Mouse (Mus musculus) MEL (cell line): ENCODE measurements at regions not wholly inside any gene's neighbourhood (a gene's known extent, or its start where the extent isn't known, plus 50 kb on each side); places are given as distances from the start of the nearest gene placed in this dataset.

ENCODE experiments used
- CHD1 ChIP-seq: IDR thresholded peaks from 2 replicates; pipeline ENCODE4 v1.6.1; 2012; ENCODE audit warnings: low read depth, mild to moderate bottlenecking, inconsistent platforms, low read length, improper control_type of control experiment
- CTCF ChIP-seq, 3 experiments: IDR thresholded peaks in 2 of 3; conservative IDR thresholded peaks in 1 of 3; 2 replicates each; pipeline ENCODE4 v1.5.1; 2011 to 2012; ENCODE audit warnings: low read length in 3 of 3, low read depth in 2 of 3, mild to moderate bottlenecking in 2 of 3, improper control_type of control experiment in 1 of 3, inconsistent platforms in 1 of 3, mixed read lengths in 1 of 3, moderate library complexity in 1 of 3; ENCODE audit not compliant: control insufficient read depth in 1 of 3, insufficient read depth in 1 of 3, poor library complexity in 1 of 3, severe bottlenecking in 1 of 3
- EP300 ChIP-seq, 2 experiments: IDR thresholded peaks; 2 replicates each; pipeline ENCODE4 v1.6.1; 2011; ENCODE audit warnings: improper control_type of control experiment in 2 of 2, low read length in 2 of 2, low read depth in 1 of 2, mild to moderate bottlenecking in 1 of 2
- GATA1 ChIP-seq: IDR thresholded peaks from 2 replicates; pipeline ENCODE4 v1.6.1; 2011; ENCODE audit warnings: low read depth, low read length, improper control_type of control experiment
- NRF1 ChIP-seq: IDR thresholded peaks from 2 replicates; pipeline ENCODE4 v1.6.1; 2014; ENCODE audit warnings: low read depth, mild to moderate bottlenecking, inconsistent platforms, low read length, improper control_type of control experiment, moderate library complexity; ENCODE audit not compliant: poor library complexity, insufficient read depth, severe bottlenecking
- POLR2AphosphoS2 ChIP-seq: IDR thresholded peaks from 2 replicates; pipeline ENCODE4 v1.6.1; 2011; ENCODE audit warnings: low read length, improper control_type of control experiment
- SMC3 ChIP-seq: IDR thresholded peaks from 2 replicates; pipeline ENCODE4 v1.6.1; 2011; ENCODE audit warnings: low read depth, low read length, improper control_type of control experiment
- TAL1 ChIP-seq: IDR thresholded peaks from 2 replicates; pipeline ENCODE4 v1.6.1; 2012; ENCODE audit warnings: mild to moderate bottlenecking, inconsistent platforms, low read length, moderate library complexity, mixed read lengths
- TBP ChIP-seq: IDR thresholded peaks from 2 replicates; pipeline ENCODE4 v1.8.0; 2011; ENCODE audit warnings: low read depth, low read length, improper control_type of control experiment
- TCF12 ChIP-seq: IDR thresholded peaks from 2 replicates; pipeline ENCODE4 v1.6.1; 2014; ENCODE audit warnings: low read depth, mild to moderate bottlenecking, inconsistent platforms, low read length, improper control_type of control experiment, moderate library complexity

DNA sequence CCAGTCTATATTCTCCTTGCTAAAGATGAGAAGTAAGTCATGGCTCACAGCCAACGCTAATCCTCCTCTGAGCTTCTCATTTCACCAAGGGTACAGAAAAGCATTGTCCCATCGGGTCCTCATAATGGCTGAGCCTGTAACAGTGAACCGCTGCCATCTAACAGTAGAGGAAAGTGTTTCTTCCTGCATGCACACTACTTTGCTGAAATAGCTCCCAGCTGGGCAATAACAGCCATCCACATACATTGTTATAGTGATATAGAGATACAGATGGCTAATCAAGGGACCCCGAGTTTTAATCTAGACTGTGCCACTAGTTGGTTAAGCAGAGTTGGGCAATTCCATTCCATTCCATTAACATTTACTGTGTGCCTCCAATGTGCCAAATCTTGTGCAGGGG is 492.2 kb upstream of the Adam5 start:
- TF ChIP-seq CTCF (IDR thresholded peaks at IDR 0.05 in 2 of 3, conservative IDR thresholded peaks at IDR 0.05 in 1 of 3; ENCODE audit: control insufficient read depth in 1 of 3, insufficient read depth in 1 of 3, low read depth in 2 of 3, low read length in 3 of 3, poor library complexity in 1 of 3, severe bottlenecking in 1 of 3) (no peak), EP300 (IDR thresholded peaks at IDR 0.05; ENCODE audit: low read depth in 1 of 2, low read length in 2 of 2) (no peak), GATA1 (no peak), SMC3 (no peak), TCF12 (no peak), CHD1 (no peak), POLR2AphosphoS2 (no peak), TBP (no peak), TAL1 (no peak), NRF1 (no peak)
